Mouse (Mus musculus) MN1 (cell line): ENCODE measurements around the gene Map3k13.
A peak's percentile ranks its signal among the peaks of the same experiment; 100 is the strongest.
"Not testable (repeated sequence)": the region's sequence is repeated elsewhere in the genome, so short reads cannot be mapped to it uniquely, and the experiment has no call there.

Source experiments
- DNase-seq: peaks from one replicate; pipeline ENCODE4 v3.0.0-alpha.2; 2016; ENCODE audit warnings: low spot score

The Map3k13 gene

DNA sequence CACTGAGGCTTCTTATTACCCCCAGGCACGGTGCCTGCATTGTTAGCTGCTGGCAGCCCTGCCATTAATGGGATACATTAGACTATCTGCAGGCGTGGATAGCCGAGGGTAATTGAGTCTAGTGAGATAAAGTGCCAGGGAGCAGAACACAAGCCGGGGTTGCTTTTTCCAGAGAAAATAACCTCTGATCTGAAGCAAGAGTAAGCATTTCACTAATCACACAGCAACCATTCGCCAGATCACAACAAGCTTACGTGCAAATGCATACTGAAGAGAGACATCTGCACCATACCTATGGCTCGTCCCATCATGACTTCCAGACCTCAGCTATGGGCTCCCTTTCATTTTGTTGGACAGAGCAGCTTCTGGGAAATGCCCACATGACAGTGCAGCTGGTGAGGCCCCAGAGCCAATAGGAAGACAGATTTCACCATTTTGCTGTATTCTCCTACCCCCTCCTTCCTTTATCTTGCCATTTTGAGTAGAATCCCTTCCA lies 59.3 kb downstream of the Map3k13 start:
- peak; percentile 70 for DNase-seq

DNA sequence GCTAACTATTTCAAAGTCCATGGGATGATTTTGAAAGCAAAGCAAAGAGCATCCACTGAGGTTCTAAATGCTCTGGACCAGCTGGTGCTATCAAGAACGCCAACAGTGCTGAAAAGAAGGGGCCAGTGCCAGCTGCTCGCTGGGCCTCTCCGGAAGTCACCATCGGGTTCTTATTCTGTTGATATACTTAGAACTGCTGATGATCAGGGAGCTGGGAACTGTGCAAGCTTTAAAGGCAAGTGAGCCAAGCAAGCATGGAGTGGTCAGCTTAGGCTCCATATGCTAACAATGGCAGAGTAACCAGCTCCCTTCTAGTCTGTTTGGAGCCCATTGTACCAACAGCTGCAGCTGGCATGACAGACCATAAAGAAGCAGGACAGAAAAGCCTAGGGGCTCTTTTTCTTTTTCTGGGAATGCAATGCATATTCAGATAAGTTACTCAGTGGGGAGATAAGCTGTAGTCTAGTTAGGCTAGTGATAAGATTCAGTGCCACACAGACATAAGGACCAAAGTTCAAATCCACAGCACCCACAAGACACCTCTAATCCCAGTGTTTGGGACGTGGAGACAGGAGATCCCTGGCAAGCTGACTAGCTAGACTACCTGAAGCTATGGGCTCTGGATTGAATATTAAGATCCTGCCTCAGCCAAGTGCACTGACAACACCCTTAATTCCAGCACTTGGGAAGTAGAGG lies 60.6 kb downstream of the Map3k13 start:
- no peak for DNase-seq

DNA sequence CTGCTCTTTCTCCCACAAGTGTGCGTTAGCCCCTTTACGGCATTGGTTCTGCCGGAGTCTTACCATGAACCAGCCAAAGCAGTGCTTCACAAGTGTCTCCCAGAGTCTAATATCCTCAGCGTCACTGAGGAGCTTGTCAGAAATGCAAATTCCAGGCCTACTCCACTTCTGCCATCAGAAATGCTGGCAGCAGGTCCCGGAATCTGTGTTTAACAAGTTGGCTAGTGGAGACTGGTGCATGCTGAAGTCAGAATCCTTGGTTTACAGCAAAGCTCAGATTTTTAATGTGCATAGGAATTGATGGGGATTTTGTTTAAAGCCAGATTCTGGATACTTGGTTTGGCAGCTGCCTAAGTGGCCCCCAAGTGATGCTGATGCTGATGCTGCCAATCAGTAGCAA lies 62.0 kb downstream of the Map3k13 start:
- no peak for DNase-seq

DNA sequence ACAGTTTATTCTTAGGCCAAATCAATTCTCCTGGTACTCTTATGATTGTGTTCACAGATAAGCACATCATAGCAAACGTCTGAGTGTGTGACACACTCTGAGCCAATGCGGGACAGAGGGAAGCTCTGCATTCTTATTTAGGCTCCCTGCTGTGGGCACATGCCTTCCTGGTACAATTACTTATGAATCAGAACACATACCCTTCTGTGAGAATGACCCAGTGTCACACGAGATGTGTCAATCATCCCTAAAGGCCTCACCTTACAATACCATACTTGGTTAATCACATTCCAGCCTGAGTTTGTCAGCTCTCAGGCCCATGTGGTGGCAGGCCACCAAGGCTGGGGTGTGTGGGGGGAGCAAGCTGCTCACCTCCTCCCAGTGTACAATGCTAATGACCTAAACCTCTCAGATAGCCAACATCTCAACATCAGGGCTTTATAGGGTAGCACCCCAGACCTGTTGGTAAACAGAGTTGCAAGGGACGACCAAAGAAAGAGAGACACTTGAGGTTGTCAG lies 63.0 kb downstream of the Map3k13 start:
- DNase-seq: no peak

DNA sequence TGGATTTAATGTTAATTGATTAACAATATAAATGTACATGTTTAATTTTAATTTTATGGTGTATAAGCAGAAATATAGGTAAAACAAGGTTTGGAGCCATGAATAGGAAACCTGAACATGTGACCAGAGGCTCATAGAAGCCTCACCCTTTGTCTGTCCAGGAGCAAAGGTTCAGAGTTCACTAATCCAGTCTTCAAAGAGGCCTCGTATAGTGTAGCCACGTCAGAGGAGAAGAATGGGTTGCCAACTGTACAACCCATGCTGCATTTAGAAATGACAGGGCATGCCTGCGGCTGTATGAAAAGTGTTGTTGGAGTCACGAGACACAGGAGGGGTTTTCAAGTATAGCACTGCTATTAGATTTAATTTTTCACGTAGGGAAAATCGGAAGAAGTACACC lies 64.0 kb downstream of the Map3k13 start:
- DNase-seq: no peak

DNA sequence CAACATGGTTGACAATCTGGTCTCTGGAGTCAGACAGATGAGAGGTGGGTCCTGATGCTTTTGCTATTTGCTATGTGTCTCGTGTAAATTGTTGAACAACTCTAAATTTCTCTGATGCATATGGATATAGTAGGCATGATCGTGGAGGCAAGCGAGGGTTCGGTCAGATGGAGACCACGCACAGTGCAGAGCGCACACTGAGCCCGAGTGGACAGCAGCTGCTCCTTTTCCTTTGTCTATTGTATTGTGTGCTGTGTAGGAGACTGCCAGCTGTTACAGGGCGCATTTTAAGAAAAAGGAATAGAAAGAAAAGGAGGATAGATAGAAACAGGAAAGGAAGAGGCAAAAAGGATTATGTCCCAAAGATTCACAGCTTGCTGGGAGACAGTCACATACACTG lies 64.7 kb downstream of the Map3k13 start:
- DNase-seq: no peak

DNA sequence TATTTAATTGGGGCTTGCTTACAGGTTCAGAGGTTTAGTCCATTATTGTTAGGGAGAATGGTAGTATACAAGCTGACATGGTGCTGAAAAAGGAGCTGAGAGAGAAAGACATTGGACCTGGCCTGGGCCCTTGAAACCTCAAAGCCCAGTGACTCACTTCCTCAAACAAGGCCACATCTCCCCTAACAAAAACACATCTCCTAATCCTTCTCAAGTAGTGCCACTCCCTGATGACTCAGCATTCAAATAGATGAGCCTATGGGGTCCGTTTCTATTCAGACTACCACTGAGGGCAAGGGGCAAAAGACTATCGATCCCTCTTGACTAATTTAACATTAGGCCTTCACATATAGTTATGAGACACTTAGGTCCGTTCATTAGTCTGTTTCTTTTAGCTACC lies 68.3 kb downstream of the Map3k13 start:
- no peak for DNase-seq

DNA sequence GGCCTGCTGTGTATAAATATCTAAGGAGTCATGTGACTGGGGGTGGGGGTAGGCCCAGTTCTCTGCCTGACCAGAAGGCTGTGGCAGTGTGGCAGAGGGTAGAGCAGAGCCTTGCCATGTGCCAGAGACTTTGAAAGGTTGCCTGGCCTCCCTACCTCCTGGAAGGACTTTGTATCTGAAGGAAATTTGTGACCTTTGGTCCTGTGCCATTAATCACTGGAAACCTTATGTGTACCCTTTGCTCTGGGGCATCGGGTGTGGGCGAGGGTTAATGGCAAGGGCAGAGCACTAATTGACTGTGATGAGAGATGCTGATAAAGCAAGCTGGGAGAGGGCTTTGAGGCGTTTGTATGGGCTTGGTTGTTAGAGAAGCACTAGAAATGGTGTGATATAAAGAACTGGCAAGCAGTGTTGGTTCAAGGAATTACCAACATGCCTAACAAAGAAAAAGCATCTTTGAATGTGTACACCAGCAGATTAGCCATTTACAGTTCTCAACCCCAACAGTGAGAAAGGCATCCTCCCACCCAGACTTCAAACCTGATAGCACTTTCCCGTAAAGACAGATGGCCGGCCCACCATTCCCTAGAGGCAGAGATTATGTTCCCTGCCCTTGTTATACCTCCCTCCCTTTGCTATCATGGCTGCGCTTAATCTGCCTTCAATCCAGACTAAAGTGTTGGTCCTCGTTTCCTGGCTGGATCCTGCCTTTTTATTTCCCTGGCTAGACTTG lies 71.3 kb downstream of the Map3k13 start:
- DNase-seq: peak; percentile 50

DNA sequence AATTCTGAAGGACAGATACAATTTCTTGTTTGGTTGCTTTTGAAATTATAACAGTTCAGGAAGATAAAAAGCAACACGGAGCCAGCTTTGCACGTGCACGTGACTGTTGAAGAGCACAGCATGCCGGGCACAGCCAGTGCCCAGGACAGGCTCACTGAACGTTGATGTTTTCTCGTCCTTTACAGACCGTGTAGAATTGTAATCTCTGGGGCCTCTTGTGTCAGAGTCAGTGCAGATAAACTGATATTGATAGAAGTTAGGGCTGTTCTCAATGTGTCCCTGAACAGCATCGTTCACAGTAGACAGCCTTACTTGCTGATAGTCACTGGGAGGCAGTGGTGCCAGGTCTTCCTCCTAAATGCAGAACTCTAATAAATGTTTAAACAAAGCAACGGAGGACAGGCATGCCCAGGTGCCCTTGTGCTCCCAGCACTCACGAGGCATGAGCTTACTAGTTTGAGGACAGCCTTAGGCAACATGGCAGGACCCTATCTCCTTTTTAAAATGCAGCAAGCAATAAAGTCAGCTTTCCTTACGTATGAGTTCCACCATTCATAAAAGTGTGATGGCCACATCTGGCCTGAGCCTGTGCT lies 71.9 kb downstream of the Map3k13 start:
- peak; percentile 13 for DNase-seq

DNA sequence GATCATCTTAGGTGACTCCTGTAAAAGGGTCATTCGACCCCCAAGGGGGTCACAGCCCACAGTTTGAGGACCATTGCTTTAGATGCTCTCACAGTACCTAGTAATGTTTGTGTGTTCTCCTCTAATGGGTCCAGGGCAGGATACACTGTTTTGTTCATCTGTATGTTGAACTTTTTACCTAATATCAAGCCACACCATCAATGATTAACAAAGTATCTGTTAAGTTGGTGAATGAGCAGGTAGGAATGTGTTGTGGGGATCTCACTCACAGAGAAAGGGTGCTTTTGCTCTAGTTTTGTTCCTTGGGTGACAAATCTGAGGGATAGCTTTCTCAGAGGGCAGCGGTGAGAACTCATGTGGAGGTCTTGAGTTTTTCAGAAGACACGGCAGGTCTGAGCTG lies 73.6 kb downstream of the Map3k13 start:
- DNase-seq: no peak

DNA sequence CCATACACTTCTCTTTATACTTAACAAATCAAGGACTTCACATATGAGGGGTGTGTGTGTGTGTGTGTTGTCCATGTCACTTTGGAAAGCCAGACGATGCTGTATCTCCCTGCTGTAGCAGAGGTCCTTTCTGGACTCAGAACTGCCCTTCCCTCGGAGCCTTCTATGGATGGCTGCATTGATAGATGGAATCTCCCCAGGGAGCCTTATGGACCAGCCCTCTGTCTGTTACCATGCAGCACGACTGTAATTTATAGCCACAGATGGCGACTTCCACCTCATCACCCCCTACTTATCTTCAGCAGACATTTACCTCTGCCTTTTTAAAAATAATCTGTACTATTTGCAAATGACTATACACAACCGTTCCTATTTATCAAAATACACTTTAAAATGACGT lies 74.5 kb downstream of the Map3k13 start:
- peak; percentile 49 for DNase-seq

DNA sequence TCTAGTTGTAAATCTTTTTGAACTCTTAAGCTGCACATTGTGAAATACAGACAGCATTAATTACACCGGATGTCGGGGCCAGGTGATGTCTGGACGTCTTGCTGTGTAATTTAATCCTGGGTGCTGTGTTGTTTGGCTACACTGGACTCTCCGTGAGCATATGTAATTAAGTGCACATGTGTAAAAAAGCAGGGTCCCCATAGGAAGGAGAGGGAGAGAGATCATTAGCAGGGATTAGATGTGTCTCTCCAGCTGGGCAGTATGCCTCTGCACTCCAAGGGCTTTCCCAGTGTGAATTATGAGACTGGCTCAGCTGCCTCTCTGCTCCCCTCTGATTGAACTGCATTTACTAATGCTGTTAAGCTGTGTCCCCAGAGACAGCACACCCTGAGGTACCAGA lies 75.7 kb downstream of the Map3k13 start:
- peak; percentile 46 for DNase-seq

DNA sequence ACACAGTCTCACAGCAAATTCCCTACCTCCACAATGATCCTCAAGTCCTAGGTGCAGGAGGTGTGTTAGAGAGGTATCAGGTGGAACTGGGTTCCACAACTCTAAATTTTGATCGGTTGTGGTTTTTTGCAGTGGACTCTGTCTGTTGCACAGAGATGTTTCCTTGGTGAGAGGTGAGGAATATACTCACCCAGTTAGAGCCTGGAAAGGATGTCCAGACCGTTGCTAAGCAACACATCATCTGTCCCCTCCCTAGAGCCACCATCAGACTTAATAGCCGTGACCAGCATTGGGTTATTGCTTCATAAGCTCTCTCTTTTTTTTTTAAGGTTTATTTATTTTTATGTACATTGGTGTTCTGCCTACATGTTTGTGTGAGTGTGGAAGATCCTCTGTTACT lies 83.6 kb downstream of the Map3k13 start:
- DNase-seq: no peak

DNA sequence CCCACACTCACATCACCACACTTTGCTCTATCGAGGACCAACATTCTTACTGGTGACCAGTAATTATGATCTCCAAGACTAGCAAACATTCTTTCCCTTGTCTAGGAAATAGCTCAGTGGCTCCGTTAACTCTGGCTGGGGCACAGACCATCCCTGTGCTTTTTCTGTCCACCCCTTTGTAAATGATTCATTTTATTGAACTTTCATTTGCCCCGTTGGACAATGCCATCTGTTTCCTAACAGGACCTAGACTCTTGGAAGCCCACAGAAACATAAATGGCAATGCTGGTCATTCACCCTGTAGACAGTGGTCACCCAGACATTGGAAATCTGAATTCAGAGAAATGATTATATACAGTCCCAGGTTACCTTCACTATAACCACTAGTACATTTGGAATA lies 84.7 kb downstream of the Map3k13 start:
- no peak for DNase-seq

DNA sequence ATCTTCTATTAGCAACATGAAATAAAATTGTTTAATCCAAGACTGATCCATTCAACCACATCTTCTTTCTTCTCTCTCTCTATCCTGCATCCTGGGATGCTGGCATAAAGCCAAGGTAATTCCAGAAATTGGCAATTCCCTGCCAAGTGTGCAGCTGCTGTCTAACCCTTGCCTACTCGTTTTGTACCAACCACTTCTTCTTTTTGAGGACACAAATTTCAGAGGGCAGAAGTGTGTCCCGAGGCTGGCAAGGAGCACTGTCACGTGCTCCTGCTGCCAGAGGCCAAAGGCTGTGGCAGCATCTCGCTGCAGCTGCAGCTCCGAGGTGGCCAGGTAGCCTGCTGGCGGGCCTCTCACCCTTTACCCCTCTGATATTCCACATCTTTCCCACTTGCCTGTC lies 87.0 kb downstream of the Map3k13 start:
- peak; percentile 73 for DNase-seq

DNA sequence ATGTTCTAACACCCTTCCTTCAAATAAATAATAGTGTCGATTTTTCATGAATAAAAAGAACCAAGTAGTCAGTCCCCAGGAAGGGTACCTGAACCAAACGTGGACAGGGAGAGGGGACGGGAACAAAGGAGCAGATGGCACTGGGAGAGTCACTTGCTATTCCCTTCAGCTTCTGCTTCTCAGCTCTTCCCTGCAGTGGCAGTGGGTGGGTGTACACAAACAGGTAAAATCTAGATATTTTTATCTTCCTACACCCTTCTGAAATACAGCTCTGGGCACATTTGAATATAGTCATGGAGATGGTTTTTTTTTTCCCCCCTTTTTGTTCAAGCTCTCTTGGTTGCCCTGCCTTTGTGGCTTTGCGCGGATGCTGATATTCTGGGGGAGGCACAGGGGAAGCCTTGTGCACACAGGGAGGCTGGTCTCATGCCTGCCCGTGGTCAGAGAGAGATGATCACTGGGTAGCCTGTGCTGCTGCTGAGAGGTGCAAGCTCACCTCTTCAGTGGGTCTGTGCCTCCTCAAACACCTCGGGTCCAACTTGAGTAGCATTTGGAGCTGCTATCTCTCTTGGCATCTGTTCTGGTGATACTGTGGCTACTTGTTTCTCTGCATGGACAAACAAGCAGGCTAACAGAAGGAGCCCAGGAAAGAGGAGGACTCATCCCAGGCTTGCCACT lies 87.6 kb downstream of the Map3k13 start:
- peak; percentile 12 for DNase-seq

DNA sequence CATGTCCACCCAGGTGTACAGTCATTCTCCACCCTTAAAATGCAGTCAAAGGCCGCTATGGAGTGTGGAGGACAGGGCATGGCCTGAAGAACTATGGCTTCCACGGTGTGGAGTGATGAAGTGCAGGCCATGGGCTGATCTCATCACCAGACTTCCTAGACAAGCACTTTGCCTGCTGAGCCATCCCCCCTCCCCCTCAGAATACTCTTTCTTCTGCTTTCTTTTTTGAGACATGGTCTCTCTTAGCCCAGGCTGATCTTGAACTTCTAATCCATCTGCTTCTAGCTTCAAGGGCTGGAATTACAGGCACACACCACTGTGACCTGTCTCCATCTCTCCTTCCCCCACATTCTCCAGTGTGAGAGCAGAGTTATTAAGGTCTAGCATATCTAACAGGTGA lies 93.5 kb downstream of the Map3k13 start:
- no peak for DNase-seq

DNA sequence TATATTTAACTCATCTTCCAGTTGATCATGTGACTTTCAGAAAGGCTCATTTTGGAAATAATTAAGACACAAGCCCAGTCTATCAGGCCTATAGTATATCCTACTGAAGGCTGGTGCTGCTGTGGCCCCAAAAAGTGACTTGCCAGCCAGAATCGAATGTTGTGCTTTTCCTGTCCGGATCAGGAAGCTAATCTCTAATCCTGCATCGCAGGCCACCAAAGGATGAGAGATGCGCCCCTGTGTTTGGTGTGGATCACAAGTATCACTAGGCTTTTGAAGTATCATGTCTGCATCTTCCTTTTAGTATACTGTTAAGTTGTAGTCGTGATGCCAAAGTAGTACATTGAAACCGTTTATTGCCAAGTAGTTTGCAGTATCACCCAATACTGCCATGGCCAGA lies 99.7 kb downstream of the Map3k13 start:
- no peak for DNase-seq

DNA sequence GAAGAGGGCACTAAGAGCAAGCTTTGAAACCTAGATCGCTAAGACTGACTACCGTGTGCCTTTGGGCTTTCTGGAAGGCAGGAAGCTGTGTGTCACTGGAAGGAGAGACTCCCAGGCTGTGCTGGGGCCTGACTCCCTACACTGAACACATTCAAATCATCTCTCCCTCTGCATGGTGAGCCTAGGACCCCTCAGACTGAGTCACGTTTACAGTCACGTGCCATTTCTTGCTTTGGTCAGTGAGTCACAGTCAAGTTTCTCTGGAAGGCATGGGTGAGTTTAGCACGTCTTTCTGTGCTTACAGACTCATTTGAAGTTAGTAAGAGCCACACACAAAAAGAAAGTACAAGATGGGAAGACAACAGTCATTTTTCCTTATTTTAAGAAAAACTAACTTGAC lies 107.1 kb downstream of the Map3k13 start:
- DNase-seq: no peak

DNA sequence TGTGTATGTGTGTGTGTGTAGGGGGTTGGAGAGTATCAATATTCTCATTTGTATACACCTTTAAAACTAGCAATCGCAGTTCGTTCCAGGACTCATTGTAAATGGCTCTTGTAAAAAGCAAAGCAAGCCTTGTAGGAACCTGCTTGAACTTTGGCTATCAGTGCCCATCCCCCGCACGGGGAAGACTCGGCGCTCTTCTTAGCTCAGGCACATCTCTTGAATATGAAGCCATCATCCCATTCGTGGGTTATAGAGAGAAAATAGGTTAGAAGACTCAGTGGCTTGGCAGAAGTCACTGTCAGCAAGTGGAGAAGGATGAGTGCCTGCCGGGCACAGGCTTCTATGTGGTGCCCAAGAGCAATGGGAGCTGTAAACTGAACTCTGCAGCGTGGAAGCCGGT lies 110.5 kb downstream of the Map3k13 start:
- DNase-seq: no peak

DNA sequence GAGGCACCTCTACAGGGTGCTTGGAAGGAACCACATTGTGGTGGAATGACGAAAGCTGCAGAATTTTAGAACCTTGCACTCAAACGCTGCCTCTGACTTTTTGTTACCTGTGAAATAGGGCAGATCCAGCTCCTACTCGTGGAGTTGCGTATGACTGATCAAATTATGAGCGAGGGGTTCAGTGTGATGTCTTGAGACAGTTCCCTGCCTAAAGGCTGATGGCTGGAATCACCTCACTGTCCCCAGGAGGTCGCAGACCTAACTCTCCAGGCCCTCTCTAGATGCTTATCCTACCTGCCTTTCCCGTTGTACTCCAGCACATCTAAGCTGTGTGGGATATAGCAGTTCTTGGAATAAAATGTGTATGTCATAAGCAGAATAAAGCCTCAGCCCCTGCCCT lies 111.8 kb downstream of the Map3k13 start:
- no peak for DNase-seq

DNA sequence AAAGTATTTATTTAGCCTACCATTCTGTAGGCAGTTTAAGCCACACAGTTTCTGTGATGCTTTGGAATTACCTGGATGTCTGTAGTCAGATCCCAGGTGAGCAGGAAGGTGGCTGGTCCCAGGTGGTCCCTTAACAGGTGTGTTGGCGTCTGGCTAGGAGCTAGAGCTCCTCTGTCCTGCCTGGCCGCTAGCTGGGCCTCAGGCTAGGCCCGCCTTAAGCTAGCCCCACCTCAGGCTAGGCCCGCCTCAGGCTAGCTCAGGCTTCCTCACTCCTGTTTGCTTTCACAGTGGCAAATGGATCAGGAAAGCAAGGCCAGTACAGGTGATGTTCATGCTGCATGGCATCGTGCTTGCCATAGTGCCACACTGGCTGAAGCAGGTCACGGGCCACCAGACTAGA lies 112.8 kb downstream of the Map3k13 start:
- DNase-seq: no peak

DNA sequence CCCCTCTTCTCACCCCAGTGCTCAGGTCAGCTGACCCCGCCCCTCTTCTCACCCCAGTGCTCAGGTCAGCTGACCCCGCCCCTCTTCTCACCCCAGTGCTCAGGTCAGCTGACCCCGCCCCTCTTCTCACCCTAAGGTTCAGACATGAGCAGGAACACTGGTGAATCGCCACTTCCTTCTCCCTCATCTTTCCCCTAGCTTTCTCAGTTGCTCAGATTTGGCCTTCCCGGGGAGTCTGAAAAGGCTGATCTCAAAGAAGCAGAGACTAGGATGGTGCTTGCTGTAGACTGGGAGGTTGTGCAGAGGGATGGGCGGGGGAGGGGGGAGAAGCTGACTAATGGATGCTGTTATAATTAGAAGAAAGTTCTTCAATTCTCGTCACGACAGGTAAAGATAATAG lies 114.8 kb downstream of the Map3k13 start:
- DNase-seq: not testable (repeated sequence)
